Mouse (Mus musculus): ENCODE data around the gene Apbb2.
A peak's percentile ranks its signal among the peaks of the same experiment; 100 is the strongest.

Apbb2 gene

DNA sequence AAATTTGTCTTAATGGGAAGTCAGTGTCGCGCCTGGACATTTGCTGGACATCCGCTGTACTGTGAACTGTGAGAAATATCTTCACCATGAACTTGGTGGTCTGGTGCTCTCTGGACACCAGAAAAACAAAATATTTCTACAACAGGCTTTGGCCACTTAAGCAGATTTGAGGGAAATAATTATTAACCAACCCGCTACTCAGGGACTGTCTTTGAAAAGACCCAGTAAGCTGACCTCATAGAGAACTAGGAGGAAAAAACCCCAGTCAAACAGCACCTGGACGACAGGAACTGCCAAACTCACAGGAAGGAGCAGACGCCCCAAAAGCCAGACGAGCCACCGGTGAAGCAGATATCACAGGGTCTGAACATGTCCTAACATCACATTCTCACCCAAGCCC, 18.2 kb downstream of the Apbb2 start:
- no peak for DNase-seq

DNA sequence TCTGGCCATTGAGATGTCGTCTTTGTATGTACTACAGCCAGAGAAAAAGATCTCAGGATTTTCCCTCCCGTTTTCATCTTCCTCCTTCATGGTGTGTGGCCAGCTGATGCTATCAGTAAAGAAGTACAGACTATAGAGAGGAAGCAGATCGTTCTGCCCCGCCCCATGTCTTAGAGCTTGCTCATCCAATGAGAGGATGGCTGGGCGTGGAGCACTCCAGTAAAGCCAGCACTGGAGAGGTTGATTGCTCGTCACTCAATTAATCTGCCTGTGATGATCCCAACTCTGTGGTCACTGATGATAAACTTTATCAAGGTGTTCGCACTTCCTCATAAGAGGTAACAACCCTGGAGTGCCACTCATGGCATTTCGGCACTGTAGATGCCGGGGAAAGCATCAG, 18.7 kb downstream of the Apbb2 start:
- no peak for DNase-seq

- DNase-seq, result no peak
Observed at GRCm38 (mm10) chr5:66596296-66596695, 22.3 kb downstream of the Apbb2 start.

- no peak for DNase-seq
Observed at GRCm38 (mm10) chr5:66594881-66595280, 23.7 kb downstream of the Apbb2 start.

DNA sequence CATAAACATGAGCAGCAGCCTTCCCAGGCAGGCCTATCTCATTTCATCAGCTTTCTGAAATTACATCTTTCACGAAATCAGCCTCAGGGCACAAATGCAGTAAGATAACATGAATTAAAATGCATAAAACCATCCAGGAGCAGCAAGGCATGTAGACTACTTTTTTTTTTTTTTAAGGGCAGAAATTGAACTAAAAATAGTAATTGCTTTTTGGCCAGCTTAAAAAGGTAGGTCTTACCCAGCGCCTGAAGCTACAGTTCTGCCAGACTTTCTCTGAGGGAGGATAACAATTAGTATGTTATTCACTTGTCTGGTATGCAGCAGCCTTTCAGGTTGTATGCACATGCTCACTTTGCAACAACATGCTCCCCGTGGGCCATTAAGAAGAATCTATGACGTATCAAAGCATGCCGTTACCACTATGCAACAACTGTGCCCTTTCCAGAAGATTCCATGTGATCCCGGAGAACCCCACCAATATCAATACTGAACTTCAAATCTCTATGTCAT, 32.3 kb downstream of the Apbb2 start:
- DNase-seq, result no peak

GRCm38 (mm10) chr5:66583019-66583406, 35.6 kb downstream of the Apbb2 start:
- no peak for DNase-seq

DNA sequence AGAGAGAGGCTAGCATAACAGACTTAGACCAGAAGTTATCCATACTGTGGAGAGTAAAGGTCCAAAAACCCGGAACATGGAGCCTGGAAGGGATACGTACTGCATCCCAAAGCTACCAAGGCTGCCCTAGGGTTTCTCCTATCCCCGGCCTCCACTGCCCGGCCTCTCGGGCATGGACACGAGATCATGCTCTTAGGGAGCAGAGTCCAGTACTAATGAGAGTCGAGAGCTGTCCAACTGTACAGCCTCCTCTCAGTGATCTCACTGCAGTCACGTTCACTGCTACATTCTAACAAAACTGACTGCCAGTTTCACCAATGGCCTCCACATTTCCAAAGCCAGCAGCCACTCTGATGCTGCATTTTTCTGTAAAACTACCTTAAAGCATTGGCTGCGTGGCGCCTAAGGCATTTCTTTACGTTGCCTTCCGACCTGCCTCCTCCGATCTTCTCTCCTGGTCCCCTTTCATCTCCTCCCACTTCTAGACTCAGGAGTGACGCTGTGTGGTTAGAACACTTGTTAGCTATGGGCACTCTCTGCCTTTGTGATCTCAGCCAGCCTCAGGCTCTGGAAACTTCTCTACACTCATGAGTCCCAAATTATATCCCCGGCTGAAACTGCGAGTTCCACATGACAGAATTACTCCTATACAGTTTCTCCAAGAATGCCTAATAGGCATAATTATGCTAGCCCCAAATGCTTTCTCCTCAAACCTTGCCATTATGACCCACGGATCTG, 36.1 kb downstream of the Apbb2 start:
- peak; percentile 65 to 87 for DNase-seq

DNA sequence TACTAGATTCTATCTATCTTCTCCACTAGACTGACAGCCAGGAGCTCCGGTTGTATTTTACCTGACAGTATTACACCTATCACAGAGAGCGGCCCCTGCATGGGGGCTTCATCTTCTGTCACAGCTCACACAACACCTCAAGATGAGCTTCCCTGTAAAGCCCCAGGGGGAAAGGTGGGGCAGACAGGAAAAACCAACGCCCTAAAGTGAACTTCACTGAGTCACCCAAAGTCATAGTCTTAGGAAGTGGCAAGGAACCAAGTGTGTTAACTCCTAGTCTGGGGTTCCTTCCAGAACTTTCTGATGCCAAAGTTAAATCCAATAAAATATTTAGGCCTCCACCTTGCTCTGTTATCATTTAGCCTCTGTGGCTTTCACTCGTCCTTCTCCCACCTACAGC, 39.5 kb downstream of the Apbb2 start:
- peak in 1 of 2 experiments; percentile 53 for DNase-seq

- no peak for DNase-seq
Observed at GRCm38 (mm10) chr5:66576299-66576698, 42.3 kb downstream of the Apbb2 start.

- DNase-seq, result peak in 1 of 2 experiments; percentile 47
Observed at GRCm38 (mm10) chr5:66575148-66575547, 43.4 kb downstream of the Apbb2 start.

GRCm38 (mm10) chr5:66573266-66573665, 45.3 kb downstream of the Apbb2 start:
- no peak for DNase-seq

- peak in 1 of 2 experiments; percentile 46 for DNase-seq
Observed at GRCm38 (mm10) chr5:66572086-66572855, 46.3 kb downstream of the Apbb2 start.

DNA sequence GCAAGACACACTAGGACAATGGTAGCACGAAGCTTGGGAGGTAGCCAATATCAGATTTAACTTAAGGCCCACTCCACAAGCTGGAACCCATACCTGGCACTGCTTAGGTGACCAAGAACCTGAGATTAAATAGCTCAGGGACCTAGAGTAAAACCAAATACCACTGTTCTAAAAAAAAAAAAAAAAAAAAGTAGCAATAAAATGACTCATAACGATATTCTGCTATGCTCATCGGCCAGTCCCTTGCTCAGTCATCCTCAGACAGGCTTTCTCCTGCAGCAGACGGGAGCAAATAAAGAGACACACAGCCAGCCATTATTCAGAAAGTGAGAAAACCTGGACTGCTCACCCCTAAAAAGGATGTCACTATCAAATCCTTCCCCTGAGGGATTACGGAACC, 47.9 kb downstream of the Apbb2 start:
- DNase-seq, result no peak

- DNase-seq, result no peak
Observed at GRCm38 (mm10) chr5:66569141-66569801, 49.3 kb downstream of the Apbb2 start.

DNA sequence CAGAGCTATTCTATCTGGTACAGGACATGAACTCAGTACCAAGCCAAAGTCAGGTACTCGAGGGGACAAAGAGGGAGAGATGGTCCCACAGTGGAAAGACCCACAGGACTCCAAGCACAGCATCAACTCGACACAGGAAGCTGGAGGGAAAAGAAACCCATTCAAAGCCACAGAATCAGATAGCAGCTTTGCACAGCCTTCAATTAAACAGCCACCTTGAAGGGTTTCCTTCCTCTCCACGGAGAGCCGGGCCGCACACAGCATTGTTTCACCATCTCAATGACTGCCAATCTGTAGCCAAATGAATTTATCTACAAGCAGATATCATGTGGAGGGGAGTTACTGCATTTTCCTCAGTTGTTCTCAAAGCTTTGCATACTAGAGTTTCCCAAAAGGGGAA, 50.6 kb downstream of the Apbb2 start:
- DNase-seq, result no peak

GRCm38 (mm10) chr5:66567424-66567823, 51.2 kb downstream of the Apbb2 start:
- no peak for DNase-seq

DNA sequence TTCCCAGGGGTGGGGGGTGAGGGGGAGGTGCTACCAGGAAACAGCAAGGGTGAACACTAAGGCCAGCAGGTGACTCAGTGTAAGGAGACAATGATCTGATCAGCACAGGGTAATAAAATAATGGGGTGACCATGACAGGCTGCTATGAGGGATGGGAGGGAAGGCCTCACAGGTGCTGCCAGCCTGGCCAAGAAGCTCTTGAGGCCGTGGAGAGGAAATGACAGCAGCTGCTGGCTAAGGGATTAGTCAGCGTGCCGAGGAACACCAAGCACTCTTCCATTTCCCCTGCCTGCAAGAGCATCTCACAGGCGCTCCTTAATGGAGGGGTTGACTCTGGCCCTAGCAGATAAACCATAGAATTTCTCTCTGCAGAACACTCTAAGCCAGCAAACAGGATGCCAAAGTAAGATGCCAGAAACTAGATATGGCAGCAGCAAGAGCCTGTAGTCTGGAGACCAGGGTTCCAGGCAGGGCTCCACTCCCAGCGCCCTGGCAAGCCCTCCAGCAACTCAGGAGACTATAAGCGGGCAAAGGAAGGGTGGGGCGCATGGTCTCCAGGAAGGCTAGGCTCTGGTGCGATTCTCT, 58.9 kb downstream of the Apbb2 start:
- peak; percentile 40 to 70 for DNase-seq

DNA sequence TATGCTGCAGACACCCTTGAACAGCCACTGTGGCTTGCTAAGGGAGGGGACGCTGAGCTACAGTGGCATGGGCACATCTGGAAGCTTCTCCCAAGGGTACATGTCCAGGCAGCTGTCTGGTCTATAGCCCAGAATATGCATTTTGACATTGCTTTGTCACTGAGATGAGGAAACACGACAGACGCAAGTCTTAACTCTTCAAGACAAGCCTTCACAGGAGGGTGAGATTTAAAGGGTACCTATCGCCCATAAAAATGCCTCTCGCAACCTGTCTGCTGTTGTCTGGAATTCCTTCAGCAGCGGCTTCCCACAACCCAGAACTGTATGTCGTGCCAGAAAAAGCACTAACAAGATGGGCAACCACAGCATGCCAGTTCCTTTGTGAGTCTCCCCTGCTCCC, 60.5 kb downstream of the Apbb2 start:
- DNase-seq, result no peak

GRCm38 (mm10) chr5:66553933-66554332, 64.7 kb downstream of the Apbb2 start:
- no peak for DNase-seq

GRCm38 (mm10) chr5:66552246-66552645, 66.3 kb downstream of the Apbb2 start:
- DNase-seq, result no peak

GRCm38 (mm10) chr5:66550292-66550691, 68.3 kb downstream of the Apbb2 start:
- DNase-seq, result no peak

DNA sequence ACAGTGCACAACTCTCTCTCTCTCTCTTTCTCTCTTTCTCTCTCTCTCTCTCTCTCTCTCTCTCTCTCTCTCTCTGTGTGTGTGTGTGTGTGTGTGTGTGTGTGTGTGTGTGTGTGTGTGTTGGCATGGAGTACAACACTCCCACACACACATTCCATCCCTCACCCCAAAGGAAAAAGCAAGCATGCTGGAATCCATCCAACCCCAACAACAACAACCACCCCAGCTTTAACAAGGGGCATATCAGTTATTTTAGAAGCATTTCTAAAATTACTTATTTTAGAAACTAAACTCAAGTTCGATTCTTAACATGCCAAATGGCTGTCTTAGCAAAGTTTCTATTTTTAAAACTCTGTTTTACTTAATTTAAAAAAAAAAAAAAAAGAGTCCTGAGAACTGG, 68.9 kb downstream of the Apbb2 start:
- DNase-seq, result no peak

- DNase-seq, result peak; percentile 83 to 87
Observed at GRCm38 (mm10) chr5:66546969-66547511, 71.5 kb downstream of the Apbb2 start.
